Mouse (Mus musculus) E14TG2a.4 (cell line): ENCODE results near the gene Apol7b.
"Not testable (repeated sequence)": the region's sequence is repeated elsewhere in the genome, so short reads cannot be mapped to it uniquely, and the experiment has no call there.

Experiments
- H3K27me3 ChIP-seq: 2 replicates; pipeline ENCODE4 v1.6.1; 2014; ENCODE audit warnings: low read length, control low read depth; ENCODE audit not compliant: insufficient read depth
- H3K36me3 ChIP-seq: 2 replicates; pipeline ENCODE4 v1.6.1; 2014; ENCODE audit warnings: low read length, control low read depth; ENCODE audit not compliant: insufficient read depth
- H3K4me1 ChIP-seq: replicated peaks from 2 replicates; pipeline ENCODE4 v1.6.1; 2014; ENCODE audit warnings: low read depth, low read length, control low read depth
- H3K4me3 ChIP-seq: replicated peaks from 2 replicates; pipeline ENCODE4 v1.5.1; 2014; ENCODE audit warnings: mild to moderate bottlenecking, low read length
- H3K9me3 ChIP-seq: 2 replicates; pipeline ENCODE4 v1.6.1; 2014; ENCODE audit warnings: low read length, control low read depth
- CTCF ChIP-seq: conservative IDR thresholded peaks from 2 replicates; pipeline ENCODE4 v1.5.1; 2014; ENCODE audit warnings: low read length
- NANOG ChIP-seq: IDR thresholded peaks from 2 replicates; pipeline ENCODE4 v1.6.1; 2014; ENCODE audit warnings: borderline replicate concordance, low read length, mixed read lengths
- POU5F1 ChIP-seq: IDR thresholded peaks from 2 replicates; pipeline ENCODE4 v1.6.1; 2014; ENCODE audit warnings: low read length, borderline replicate concordance

Apol7b gene

GRCm38 (mm10) chr15:77447392-77447791, at the start of gene Apol7b:
TSS of gene Apol7b (minus strand) at chr15:77447492.
- H3K4me1 ChIP-seq, H3K4me3 ChIP-seq, H3K27me3 ChIP-seq, H3K36me3 ChIP-seq, H3K9me3 ChIP-seq: not testable (repeated sequence)

DNA sequence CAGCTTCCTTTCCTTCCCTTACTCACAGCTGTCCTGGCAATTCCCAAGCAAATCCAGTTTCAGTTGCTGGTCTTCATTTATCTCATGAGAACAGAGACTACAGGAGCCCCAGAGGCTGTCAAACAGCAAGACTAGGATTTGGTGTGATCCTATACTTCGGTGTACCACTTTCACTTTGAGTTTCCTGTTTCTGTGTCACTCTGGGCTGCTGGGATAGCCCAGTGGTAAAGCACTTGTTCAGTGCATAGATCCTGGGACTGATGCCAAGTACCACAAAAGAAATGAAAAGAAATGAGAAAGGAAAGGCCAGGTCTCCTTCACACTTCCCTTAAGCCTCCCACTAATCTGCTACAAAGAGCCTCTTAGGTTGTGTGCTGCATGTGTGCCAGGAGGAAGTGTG, 47.4 kb upstream of the Apol7b start:
- not testable (repeated sequence) for H3K27me3 ChIP-seq, H3K4me3 ChIP-seq

DNA sequence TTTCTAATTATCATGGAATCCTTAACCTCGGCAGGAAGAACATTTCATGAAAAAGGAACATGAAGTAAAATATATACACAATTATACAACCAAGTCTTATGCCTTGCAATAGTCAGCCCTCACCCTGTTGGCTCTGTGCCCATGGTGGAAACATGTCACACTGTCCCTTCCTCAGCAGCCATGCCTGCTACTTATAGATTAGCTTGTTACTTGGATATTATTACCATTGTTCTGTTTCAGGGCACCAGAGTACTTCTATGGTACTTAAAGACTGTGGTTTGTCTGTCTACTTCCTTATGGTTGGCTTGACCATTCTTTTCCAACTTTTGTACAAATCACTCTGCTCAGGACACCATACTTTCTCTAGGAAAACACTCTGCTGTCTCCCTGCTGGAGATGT, 45.9 kb upstream of the Apol7b start:
- H3K4me1 ChIP-seq, H3K4me3 ChIP-seq, H3K36me3 ChIP-seq, H3K9me3 ChIP-seq, H3K27me3 ChIP-seq: not testable (repeated sequence)

More for the DNA sequence above, 47.4 kb upstream of the Apol7b start:
- not testable (repeated sequence) for H3K9me3 ChIP-seq, H3K4me1 ChIP-seq, H3K36me3 ChIP-seq

DNA sequence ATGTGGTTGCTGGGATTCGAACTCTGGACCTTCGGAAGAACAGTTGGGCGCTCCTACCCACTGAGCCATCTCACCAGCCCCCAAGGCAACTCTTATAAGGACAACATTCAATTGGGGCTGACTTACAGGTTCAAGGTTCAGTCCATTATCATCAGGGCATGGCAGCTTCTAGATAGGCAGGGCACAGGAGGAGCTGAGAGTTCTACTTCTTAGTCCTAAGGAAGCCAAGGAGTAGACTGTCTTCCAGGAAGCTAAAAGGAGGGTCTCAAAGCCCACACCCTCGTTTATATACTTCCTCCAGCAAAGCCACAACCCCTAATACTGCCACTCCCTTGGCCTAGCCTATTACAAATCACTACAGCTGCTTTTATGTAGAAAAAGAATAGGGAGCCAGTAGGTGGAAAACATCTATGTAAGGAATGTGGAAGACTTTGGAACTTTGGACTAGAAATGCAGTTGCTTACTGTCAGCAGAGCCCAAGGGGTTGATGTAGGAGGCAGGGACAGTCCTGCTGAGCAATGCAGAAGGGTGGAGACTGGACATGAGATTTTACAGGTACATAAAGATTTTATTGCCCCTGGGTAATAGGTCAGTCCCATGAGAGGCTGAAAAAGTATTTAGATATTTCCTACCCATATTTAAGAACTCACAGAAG, 35.0 kb upstream of the Apol7b start:
- TF ChIP-seq NANOG: no peak
- TF ChIP-seq POU5F1: no peak
- TF ChIP-seq CTCF: no peak
- no peak overlapping the region for H3K4me3 ChIP-seq
- peaks cover 4% of the 10 kb centered on the region; the same call in 1 of the 2 replicates for H3K4me1 ChIP-seq
- H3K36me3 ChIP-seq: no peaks in the 10 kb centered on the region
- H3K27me3 ChIP-seq: no peaks in the 10 kb centered on the region
- H3K9me3 ChIP-seq: peaks cover 8% of the 10 kb centered on the region

GRCm38 (mm10) chr15:77476693-77477092, 29.4 kb upstream of the Apol7b start, which contains the start of gene Apol10a:
TSS of gene Apol10a (plus strand) at chr15:77477047.
- not testable (repeated sequence) for H3K27me3 ChIP-seq, H3K36me3 ChIP-seq, H3K4me3 ChIP-seq, H3K4me1 ChIP-seq
- peaks cover 17% of the 10 kb centered on the region for H3K9me3 ChIP-seq

- H3K9me3 ChIP-seq, H3K27me3 ChIP-seq, H3K4me3 ChIP-seq, H3K4me1 ChIP-seq, H3K36me3 ChIP-seq: not testable (repeated sequence)
Observed at GRCm38 (mm10) chr15:77474699-77475390, 27.6 kb upstream of the Apol7b start.

- H3K36me3 ChIP-seq, H3K9me3 ChIP-seq, H3K4me1 ChIP-seq, H3K27me3 ChIP-seq, H3K4me3 ChIP-seq: not testable (repeated sequence)
- TF ChIP-seq CTCF: peak; percentile 40
Observed at GRCm38 (mm10) chr15:77449927-77450326, 2.6 kb upstream of the Apol7b start.

DNA sequence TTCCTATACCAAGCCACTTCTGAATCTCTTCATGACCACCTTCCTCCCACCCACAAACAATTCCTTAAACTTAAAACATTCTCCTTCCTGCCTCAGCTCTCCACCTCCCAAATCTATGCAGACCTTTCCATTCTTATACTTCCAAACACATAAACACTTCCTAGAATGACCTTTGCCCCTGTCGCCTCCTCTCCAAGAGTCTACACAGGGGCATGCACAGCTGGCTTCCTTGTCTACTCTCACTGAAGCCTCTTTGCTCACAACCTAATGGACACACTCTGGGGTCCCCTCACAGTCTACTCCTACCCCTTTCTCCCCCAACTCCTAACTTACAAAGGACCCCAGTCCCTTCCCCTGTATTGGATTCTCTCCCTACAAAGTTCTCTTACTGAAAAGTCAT, 1.6 kb downstream of the Apol7b start:
- not testable (repeated sequence) for H3K27me3 ChIP-seq, H3K36me3 ChIP-seq, H3K4me1 ChIP-seq, H3K4me3 ChIP-seq, H3K9me3 ChIP-seq

GRCm38 (mm10) chr15:77444746-77445145, 2.5 kb downstream of the Apol7b start:
- not testable (repeated sequence) for H3K4me1 ChIP-seq, H3K4me3 ChIP-seq, H3K27me3 ChIP-seq, H3K9me3 ChIP-seq, H3K36me3 ChIP-seq

DNA sequence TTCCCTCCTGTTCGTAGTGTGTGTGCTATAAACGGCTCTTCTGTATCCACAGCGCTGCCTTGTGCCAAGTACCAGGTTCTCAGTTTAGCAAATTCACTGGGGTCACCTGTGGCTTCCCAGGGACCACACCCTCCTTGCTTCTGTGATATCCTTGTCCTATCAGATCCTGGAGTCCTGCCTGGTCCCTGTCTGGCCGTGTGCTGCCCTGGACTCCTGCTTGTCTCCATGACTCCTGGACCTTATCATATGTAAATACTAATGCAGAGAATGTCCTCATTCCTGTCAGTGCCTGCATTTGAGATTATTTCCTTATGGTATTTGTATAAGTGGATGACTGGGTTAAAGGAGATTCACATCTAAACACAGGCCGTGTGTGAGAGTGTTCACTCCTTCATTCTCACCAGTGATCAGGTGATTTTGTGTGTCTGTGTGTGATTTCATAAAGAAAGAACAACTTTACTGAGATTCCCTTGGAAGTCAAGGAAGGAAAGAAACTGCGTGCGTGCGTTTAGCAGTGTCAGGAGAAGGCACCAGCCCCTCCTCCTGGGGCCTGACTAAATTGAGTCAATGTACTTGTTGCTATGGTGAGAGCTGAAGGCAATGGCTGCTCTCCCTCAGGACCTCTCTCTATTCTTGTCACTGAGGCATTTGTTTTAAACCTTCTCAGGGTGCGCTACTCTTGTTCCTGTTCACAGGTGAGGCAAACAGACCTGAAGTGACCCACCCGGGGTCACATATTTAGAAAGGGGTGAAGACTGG, 18.4 kb downstream of the Apol7b start:
- H3K36me3 ChIP-seq, H3K4me1 ChIP-seq, H3K4me3 ChIP-seq, H3K9me3 ChIP-seq, H3K27me3 ChIP-seq: not testable (repeated sequence)

DNA sequence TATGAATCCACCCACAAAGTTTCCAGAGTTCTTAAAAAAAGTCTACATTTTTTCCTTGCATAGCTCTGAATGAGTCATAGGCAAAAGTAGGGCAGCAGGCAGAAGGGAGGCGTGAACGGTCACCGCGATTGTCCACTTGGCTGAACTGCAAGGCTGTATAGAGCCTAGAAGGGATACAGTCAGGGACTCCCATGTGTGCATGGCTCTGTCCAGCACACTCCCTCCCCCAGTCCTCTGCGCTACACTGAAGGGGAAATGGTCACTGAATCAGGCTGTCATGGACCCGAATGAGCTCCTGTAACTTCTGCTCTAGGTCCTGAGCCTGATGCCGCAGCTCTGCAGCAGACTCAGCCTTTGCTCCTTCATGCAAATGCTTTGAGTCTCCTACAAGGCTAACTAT, 24.4 kb downstream of the Apol7b start:
- not testable (repeated sequence) for H3K4me1 ChIP-seq, H3K36me3 ChIP-seq

DNA sequence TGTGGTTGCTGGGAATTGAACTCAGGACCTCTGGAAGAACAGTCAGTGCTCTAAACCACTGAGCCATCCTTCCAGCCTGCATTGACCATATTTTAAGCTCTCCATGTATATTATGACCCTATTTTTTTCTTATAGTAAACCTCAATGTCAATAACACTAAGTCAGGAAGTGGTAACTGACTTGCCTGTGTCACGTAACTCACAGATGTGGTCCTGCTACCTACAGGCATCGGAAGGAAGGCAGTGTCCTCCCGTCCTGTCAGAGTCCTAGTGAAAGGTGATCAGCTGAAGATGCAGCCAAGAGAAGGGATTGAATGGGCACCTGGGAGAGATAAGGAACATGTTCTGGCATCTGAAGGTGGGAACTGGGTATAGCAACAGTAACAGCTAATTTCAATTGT, 27.6 kb downstream of the Apol7b start:
- H3K4me3 ChIP-seq, H3K4me1 ChIP-seq, H3K9me3 ChIP-seq, H3K27me3 ChIP-seq, H3K36me3 ChIP-seq: not testable (repeated sequence)

More for the DNA sequence above, 24.4 kb downstream of the Apol7b start:
- H3K9me3 ChIP-seq, H3K27me3 ChIP-seq, H3K4me3 ChIP-seq: not testable (repeated sequence)

DNA sequence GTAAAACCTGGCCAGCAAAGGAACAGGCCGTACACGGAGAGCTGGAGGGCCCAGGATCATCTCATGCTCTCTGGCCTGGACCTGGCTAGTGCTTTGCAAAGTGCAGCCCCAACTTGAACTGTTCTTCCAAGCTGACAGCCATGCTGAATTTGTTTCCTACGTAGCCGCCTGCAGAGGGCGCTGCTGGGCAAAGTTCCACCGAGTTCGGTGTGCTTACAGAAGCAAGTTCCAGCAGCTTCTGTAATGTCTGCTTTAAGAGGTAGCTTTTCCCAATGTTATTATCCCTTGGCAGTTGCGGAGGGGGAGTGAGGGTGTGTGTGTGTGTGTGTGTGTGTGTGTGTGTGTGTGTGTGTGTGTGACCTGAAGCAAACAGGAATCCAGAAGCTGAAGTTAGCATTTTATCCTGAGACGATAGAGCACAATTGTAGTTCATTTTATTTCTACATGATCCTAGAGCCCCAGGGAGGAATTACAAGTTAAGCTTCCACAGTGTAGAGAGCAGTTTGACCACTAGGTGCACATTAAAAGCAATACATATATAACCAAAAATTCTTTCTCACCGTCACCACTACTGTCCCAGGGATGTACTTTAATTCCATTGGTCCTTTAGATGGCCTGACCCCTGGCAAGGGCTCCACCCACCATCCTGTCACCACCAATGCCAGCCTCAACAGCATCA, 30.5 kb downstream of the Apol7b start:
- not testable (repeated sequence) for H3K4me3 ChIP-seq, H3K27me3 ChIP-seq, H3K4me1 ChIP-seq, H3K36me3 ChIP-seq, H3K9me3 ChIP-seq
